Mouse (Mus musculus) limb, embryonic 11.5 days (tissue): Measurements from ENCODE around the gene Ngf. TPM values are rescaled to one million over a fixed set of nuclear protein-coding genes. Genes with fewer than 3 reads are reported as not detected.

Experiments
- ATAC-seq: fragments of 200-750 bp; cut with Nextera tagmentation; 2 replicates; pipeline ENCODE4 v1.8.0; 2017; ENCODE audit warnings: low read depth; ENCODE audit not compliant: insufficient number of reproducible peaks, low FRiP score, low TSS enrichment
- DNase-seq: peaks from one replicate; pipeline ENCODE4 v3.0.0-alpha.2; 2015; ENCODE audit warnings: low spot score
- H3K27ac ChIP-seq: fragments of 300-500 bp; sonication (generic); replicated peaks from 2 replicates; pipeline ENCODE4 v1.5.1; 2014; ENCODE audit warnings: low read depth, mild to moderate bottlenecking, low read length
- H3K27me3 ChIP-seq: fragments of 300-500 bp; sonication (generic); 2 replicates; pipeline ENCODE4 v1.6.1; 2014; ENCODE audit warnings: mild to moderate bottlenecking, low read length, mixed read lengths; ENCODE audit not compliant: control insufficient read depth, insufficient read depth
- H3K36me3 ChIP-seq: fragments of 300-500 bp; sonication (generic); 2 replicates; pipeline ENCODE4 v1.6.1; 2014; ENCODE audit warnings: mild to moderate bottlenecking, low read length, moderate library complexity, mixed read lengths; ENCODE audit not compliant: control insufficient read depth, insufficient read depth
- H3K4me1 ChIP-seq: fragments of 300-500 bp; sonication (generic); 2 replicates; pipeline ENCODE4 v1.6.1; 2014; ENCODE audit warnings: low read length, mixed read lengths; ENCODE audit not compliant: control insufficient read depth, insufficient read depth
- H3K4me2 ChIP-seq: fragments of 300-500 bp; sonication (generic); 2 replicates; pipeline ENCODE4 v1.6.1; 2014; ENCODE audit warnings: low read depth, mild to moderate bottlenecking, moderate library complexity; ENCODE audit not compliant: severe bottlenecking
- H3K4me3 ChIP-seq: fragments of 300-500 bp; sonication (generic); 2 replicates; pipeline ENCODE4 v1.5.1; 2014; ENCODE audit warnings: low read depth, low read length
- H3K9ac ChIP-seq: fragments of 300-500 bp; sonication (generic); 2 replicates; pipeline ENCODE4 v1.6.1; 2014; ENCODE audit warnings: mild to moderate bottlenecking, low read length
- H3K9me3 ChIP-seq: fragments of 300-500 bp; sonication (generic); 2 replicates; pipeline ENCODE4 v1.6.1; 2016; ENCODE audit warnings: low read length; ENCODE audit not compliant: control insufficient read depth
- WGBS: fragments of 180-500 bp; shearing (Covaris S2); extraction: QIAGEN DNeasy Blood & Tissue Kit; methylation state at CpG from one replicate; pipeline ENCODE4 v1.1.7; 2014; 5-methylcytosine and 5-hydroxymethylcytosine counted together
- polyA plus RNA-seq: library from polyadenylated mRNA; unstranded; fragments of >200 nt; fragmentation: Nextera tagmentation; extraction: Ambion mirVana; gene quantifications from 2 replicates; pipeline ENCODE4 v1.2.1, GENCODE M21; 2014

The Ngf gene
- polyA plus RNA-seq, 1 experiment from 2014 or later: 3.9 TPM

DNA sequence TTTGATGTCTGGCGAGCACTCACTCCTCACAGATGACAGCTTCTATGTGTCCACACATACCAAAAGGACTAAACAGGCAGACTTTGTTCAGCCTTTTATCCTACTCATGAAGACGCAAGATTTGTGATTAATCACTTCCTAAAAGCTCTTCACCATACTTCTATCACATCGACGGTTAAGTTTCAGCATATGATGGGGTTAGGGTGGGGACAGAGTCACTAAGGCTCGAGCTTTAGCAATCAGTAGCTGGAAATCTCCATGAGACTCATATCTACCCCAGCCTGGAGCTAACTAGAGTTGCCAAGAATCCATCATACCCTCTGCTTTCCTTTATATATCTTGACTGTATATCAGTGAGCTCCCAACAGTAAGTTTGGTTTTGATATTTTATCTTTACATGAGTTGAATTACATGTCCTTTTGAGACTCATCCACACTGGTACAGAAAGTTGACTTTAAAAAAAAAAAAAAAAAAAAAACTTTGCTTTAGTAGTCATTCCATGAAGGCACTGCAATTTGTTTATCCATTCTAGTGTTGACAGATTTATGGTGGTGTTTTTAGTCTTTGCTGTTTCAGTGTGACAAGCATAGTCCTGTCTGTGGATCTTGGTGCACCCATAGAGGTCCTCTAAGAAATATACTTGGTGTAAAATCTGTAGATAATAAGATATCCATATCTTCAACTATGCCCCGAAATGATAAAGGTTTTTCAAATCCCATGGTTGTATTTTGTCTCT is 84.4 kb downstream of the Ngf start:
- Histone ChIP-seq H3K36me3 (no peaks in the 10 kb centered on the region), H3K4me1 (peaks cover 4% of the 10 kb centered on the region; the same call in 1 of the 2 replicates), H3K27me3 (no peaks in the 10 kb centered on the region), H3K4me2 (no peak overlapping the region), H3K27ac (no peak overlapping the region), H3K9me3 (no peaks in the 10 kb centered on the region), H3K9ac (no peak overlapping the region), H3K4me3 (no peak overlapping the region)
- WGBS: 69% methylated on average over 6 of the region's 6 CpGs
- no peak for DNase-seq
- no peak for ATAC-seq

DNA sequence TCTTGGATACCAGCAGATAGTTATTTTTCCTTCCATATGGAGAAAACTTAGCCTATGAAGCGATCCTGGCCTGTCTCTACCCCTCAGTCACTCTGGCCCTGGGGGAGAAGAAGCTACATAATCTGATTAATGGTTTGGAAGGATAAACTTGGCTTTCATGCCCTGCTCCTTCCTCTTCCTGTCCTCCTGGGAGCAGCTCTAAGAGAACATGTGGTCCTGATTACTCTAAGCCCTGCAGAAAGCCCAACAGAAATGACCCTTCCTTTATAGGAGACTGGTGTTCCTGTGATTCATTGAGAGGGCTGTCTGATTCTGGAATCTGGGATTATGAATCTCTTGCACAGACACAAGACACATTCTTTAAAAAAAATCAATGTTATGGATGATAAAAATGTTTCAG is 86.4 kb downstream of the Ngf start:
- DNase-seq (peak; percentile 41), ATAC-seq (no peak)
- H3K9me3 ChIP-seq: no peaks in the 10 kb centered on the region
- no peaks in the 10 kb centered on the region for H3K36me3 ChIP-seq
- no peak overlapping the region for H3K27ac ChIP-seq
- H3K27me3 ChIP-seq: no peaks in the 10 kb centered on the region
- no peak overlapping the region for H3K4me3 ChIP-seq
- no peak overlapping the region for H3K9ac ChIP-seq
- WGBS: 10% methylated on average over 1 of the region's 1 CpGs
- H3K4me2 ChIP-seq: no peak overlapping the region
- peaks cover 4% of the 10 kb centered on the region; the same call in 1 of the 2 replicates for H3K4me1 ChIP-seq

- DNase-seq: no peak
- no peak overlapping the region for H3K9ac ChIP-seq
Measured at GRCm38 (mm10) chr3:102556645-102557044, 86.9 kb downstream of the Ngf start.

More at GRCm38 (mm10) chr3:102556645-102557044, 86.9 kb downstream of the Ngf start:
- Histone ChIP-seq H3K27ac (no peak overlapping the region), H3K9me3 (no peaks in the 10 kb centered on the region), H3K36me3 (no peaks in the 10 kb centered on the region), H3K4me2 (no peak overlapping the region), H3K4me3 (no peak overlapping the region), H3K4me1 (peaks cover 4% of the 10 kb centered on the region; the same call in 1 of the 2 replicates), H3K27me3 (no peaks in the 10 kb centered on the region)
- ATAC-seq: no peak
